In genomic region chr7:127477687-127478634, GRCm38 (mm10) we compare ENCODE assay signal across 8 mouse cellular contexts. TPM values are rescaled to one million over a fixed set of nuclear protein-coding genes. Genes with fewer than 3 reads are reported as not detected.
DNase-seq lines count a peak whose midpoint lies in the region; ATAC-seq lines count a peak whose summit lies in the region.

No protein-coding gene starts in this region.

- H3K4me2 ChIP-seq in heart, embryonic 14.5 days (ENCODE audit: low read length), result peak overlapping the region; percentile 88
- peak overlapping the region; percentile 90 for H3K4me2 ChIP-seq in liver, embryonic 13.5 days
- H3K4me2 ChIP-seq in stomach, embryonic 16.5 days (ENCODE audit: low read depth, low read length), result peak overlapping the region; percentile 74

- H3K4me3 ChIP-seq in heart, embryonic 14.5 days (ENCODE audit: control insufficient read depth in 1 of 2, insufficient read depth in 1 of 2, low read depth in 1 of 2, low read length in 2 of 2), result peak overlapping the region; percentile 99
- H3K4me3 ChIP-seq in liver, embryonic 13.5 days (replicated peaks), result peak overlapping the region; percentile 97
- peak overlapping the region; percentile 77 for H3K4me3 ChIP-seq in stomach, embryonic 16.5 days (replicated peaks; ENCODE audit: low read length)

- peak overlapping the region; percentile 97 for H3K9ac ChIP-seq in heart, embryonic 14.5 days (ENCODE audit: low read length)
- peak overlapping the region; percentile 98 for H3K9ac ChIP-seq in liver, embryonic 13.5 days
- H3K9ac ChIP-seq in stomach, embryonic 16.5 days (ENCODE audit: low read length), result peak overlapping the region; percentile 91

- DNase-seq in c-Kit-negative CD71-positive TER-119-positive erythroid progenitor cells, embryonic 14.5 days (ENCODE audit: low read depth, low spot score), result peak; percentile 100
- DNase-seq in fibroblast of lung, adult 2 months (ENCODE audit: low read depth), result peak; percentile 100
- DNase-seq in kidney, postnatal 14 days, result peak; percentile 100
- peak; percentile 100 for DNase-seq in liver, embryonic 13.5 days
- DNase-seq in neural tube, embryonic 10.5 days (ENCODE audit: extremely low spot score, low spot score), result peak; percentile 99

- H3K9me3 ChIP-seq in heart, embryonic 14.5 days (ENCODE audit: control insufficient read depth, low read length), result no peaks in the 10 kb centered on the region
- H3K9me3 ChIP-seq in liver, embryonic 13.5 days (replicated peaks), result no peaks in the 10 kb centered on the region
- H3K9me3 ChIP-seq in stomach, embryonic 16.5 days (replicated peaks; ENCODE audit: control insufficient read depth, low read length), result no peaks in the 10 kb centered on the region

- H3K36me3 ChIP-seq in heart, embryonic 14.5 days (ENCODE audit: control insufficient read depth, insufficient read depth, low read length), result peaks cover 66% of the 10 kb centered on the region
- H3K36me3 ChIP-seq in liver, embryonic 13.5 days, result peaks cover 66% of the 10 kb centered on the region
- H3K36me3 ChIP-seq in stomach, embryonic 16.5 days (ENCODE audit: control insufficient read depth, insufficient read depth, low read length), result peaks cover 25% of the 10 kb centered on the region

- ATAC-seq in CD4-positive, CD25-positive, alpha-beta regulatory T cell, adult 4 months, result peak; percentile 78
- peak; percentile 91 for ATAC-seq in heart, embryonic 14.5 days (ENCODE audit: insufficient number of reproducible peaks, insufficient read depth, low FRiP score, low read depth)
- ATAC-seq in liver, embryonic 13.5 days (ENCODE audit: low read depth), result peak; percentile 94
- ATAC-seq in stomach, embryonic 16.5 days (ENCODE audit: insufficient read depth, low FRiP score), result peak; percentile 94

- H3K27me3 ChIP-seq in heart, embryonic 14.5 days (ENCODE audit: control insufficient read depth, insufficient read depth, low read length), result no peaks in the 10 kb centered on the region
- no peaks in the 10 kb centered on the region for H3K27me3 ChIP-seq in liver, embryonic 13.5 days
- no peaks in the 10 kb centered on the region for H3K27me3 ChIP-seq in stomach, embryonic 16.5 days (ENCODE audit: control insufficient read depth, insufficient read depth, low read length)

- under 1% methylated on average over 50 of the region's 50 CpGs for WGBS in heart, embryonic 14.5 days
- WGBS in liver, embryonic 13.5 days (ENCODE audit: insufficient replicate concordance), result under 1% methylated on average over 50 of the region's 50 CpGs
- under 1% methylated on average over 50 of the region's 50 CpGs for WGBS in stomach, embryonic 16.5 days

- H3K27ac ChIP-seq in heart, embryonic 14.5 days (replicated peaks in 1 of 2; ENCODE audit: control insufficient read depth in 1 of 2, insufficient read depth in 1 of 2, low read depth in 2 of 2, low read length in 2 of 2), result peak overlapping the region; percentile 94 to 98
- peak overlapping the region; percentile 93 for H3K27ac ChIP-seq in liver, embryonic 13.5 days
- peak overlapping the region; percentile 99 for H3K27ac ChIP-seq in stomach, embryonic 16.5 days (ENCODE audit: low read length)

- peaks cover 3 to 22% of the 10 kb centered on the region in 2 experiments; a peak in 3 of 4 replicates for H3K4me1 ChIP-seq in heart, embryonic 14.5 days (ENCODE audit: control insufficient read depth in 2 of 2, insufficient read depth in 2 of 2, low read length in 2 of 2)
- peaks cover 51% of the 10 kb centered on the region for H3K4me1 ChIP-seq in liver, embryonic 13.5 days (replicated peaks)
- H3K4me1 ChIP-seq in stomach, embryonic 16.5 days (ENCODE audit: control insufficient read depth, insufficient read depth, low read length), result peaks cover 23% of the 10 kb centered on the region

RNA-seq across cellular contexts. Expression of gene Fbrs, which starts 1.0 kb away (rescaled TPM):
- polyA plus RNA-seq in CD4-positive, CD25-positive, alpha-beta regulatory T cell, adult 4 months (2017; shearing (Covaris generic)), result 10 to 100 TPM; 22.9 to 24.0 TPM
- 9.9 and 10.4 TPM in 2 replicates for polyA plus RNA-seq in heart, embryonic 14.5 days (2014; fragmentation: Nextera tagmentation; extraction: Ambion mirVana)
- polyA plus RNA-seq in liver, embryonic 13.5 days (2015; fragmentation: Nextera tagmentation; extraction: Ambion mirVana), result 3.6 and 3.7 TPM in 2 replicates
- 10.5 and 11.1 TPM in 2 replicates for polyA plus RNA-seq in stomach, embryonic 16.5 days (2015; fragmentation: Nextera tagmentation; extraction: Ambion mirVana)

RNA-seq across cellular contexts. Expression of gene Prr14, which starts 18.6 kb away (rescaled TPM):
- 100 to 1,000 TPM; 181 to 236 TPM for polyA plus RNA-seq in CD4-positive, CD25-positive, alpha-beta regulatory T cell, adult 4 months (2017; shearing (Covaris generic))
- polyA plus RNA-seq in heart, embryonic 14.5 days (2014; fragmentation: Nextera tagmentation; extraction: Ambion mirVana), result 31.5 and 37.5 TPM in 2 replicates
- 19.4 and 24.0 TPM in 2 replicates for polyA plus RNA-seq in liver, embryonic 13.5 days (2015; fragmentation: Nextera tagmentation; extraction: Ambion mirVana)
- 35.9 and 37.8 TPM in 2 replicates for polyA plus RNA-seq in stomach, embryonic 16.5 days (2015; fragmentation: Nextera tagmentation; extraction: Ambion mirVana)

RNA-seq across cellular contexts. Expression of gene Zfp689, which starts 29.0 kb away (rescaled TPM):
- 1 to 10 TPM; 5.6 to 7.9 TPM for polyA plus RNA-seq in CD4-positive, CD25-positive, alpha-beta regulatory T cell, adult 4 months (2017; shearing (Covaris generic))
- polyA plus RNA-seq in heart, embryonic 14.5 days (2014; fragmentation: Nextera tagmentation; extraction: Ambion mirVana), result 4.0 and 4.9 TPM in 2 replicates
- 2.2 and 2.4 TPM in 2 replicates for polyA plus RNA-seq in liver, embryonic 13.5 days (2015; fragmentation: Nextera tagmentation; extraction: Ambion mirVana)
- 5.0 and 5.8 TPM in 2 replicates for polyA plus RNA-seq in stomach, embryonic 16.5 days (2015; fragmentation: Nextera tagmentation; extraction: Ambion mirVana)

RNA-seq across cellular contexts. Expression of gene Srcap, which starts 33.8 kb away (rescaled TPM):
- polyA plus RNA-seq in CD4-positive, CD25-positive, alpha-beta regulatory T cell, adult 4 months (2017; shearing (Covaris generic)), result 10 to 100 TPM in 1 of 2 experiments, 1 to 10 TPM in 1; 9.1 to 11.4 TPM
- 40.1 and 40.4 TPM in 2 replicates for polyA plus RNA-seq in heart, embryonic 14.5 days (2014; fragmentation: Nextera tagmentation; extraction: Ambion mirVana)
- polyA plus RNA-seq in liver, embryonic 13.5 days (2015; fragmentation: Nextera tagmentation; extraction: Ambion mirVana), result 12.6 and 14.5 TPM in 2 replicates
- 20.3 and 32.4 TPM in 2 replicates for polyA plus RNA-seq in stomach, embryonic 16.5 days (2015; fragmentation: Nextera tagmentation; extraction: Ambion mirVana)

RNA-seq across cellular contexts. Expression of gene Gm42715, which starts 41.4 kb away (rescaled TPM):
- polyA plus RNA-seq in CD4-positive, CD25-positive, alpha-beta regulatory T cell, adult 4 months (2017; shearing (Covaris generic)), result 10 to 100 TPM; 29.9 to 31.9 TPM
- polyA plus RNA-seq in heart, embryonic 14.5 days (2014; fragmentation: Nextera tagmentation; extraction: Ambion mirVana), result 10.3 and 11.3 TPM in 2 replicates
- polyA plus RNA-seq in liver, embryonic 13.5 days (2015; fragmentation: Nextera tagmentation; extraction: Ambion mirVana), result 6.1 TPM in 2 replicates
- 12.3 and 13.2 TPM in 2 replicates for polyA plus RNA-seq in stomach, embryonic 16.5 days (2015; fragmentation: Nextera tagmentation; extraction: Ambion mirVana)

Comparison
In these comparisons a context has a peak if more than half of its experiments do, and no peak if none do; other contexts are left out.
1. Peak in every context shown above with its lines: DNase-seq, ATAC-seq, H3K4me3 ChIP-seq and H3K27ac ChIP-seq.